Mouse (Mus musculus) brain, embryonic 14.5 days (tissue): ENCODE measurements around the gene Arid5b. TPM values are rescaled to one million over a fixed set of nuclear protein-coding genes. Genes with fewer than 3 reads are reported as not detected.

Source experiments
- DNase-seq: peaks from one replicate; pipeline ENCODE4 v3.0.0-alpha.2; 2011; ENCODE audit warnings: low read depth
- CTCF ChIP-seq: fragments of 200-500 bp; IDR thresholded peaks from 2 replicates; pipeline ENCODE4 v1.5.1; 2012; ENCODE audit warnings: inconsistent platforms, mild to moderate bottlenecking, moderate library complexity, borderline replicate concordance; ENCODE audit not compliant: insufficient read depth, insufficient read length; ENCODE audit errors: extremely low read depth
- POLR2A ChIP-seq: fragments of 200-500 bp; IDR thresholded peaks from 2 replicates; pipeline ENCODE4 v1.6.1; 2012; ENCODE audit warnings: mild to moderate bottlenecking, inconsistent platforms, borderline replicate concordance; ENCODE audit not compliant: poor library complexity, insufficient read depth, insufficient read length, severe bottlenecking; ENCODE audit errors: extremely low read depth
- polyA plus RNA-seq: library from polyadenylated mRNA; depleted of rRNA; stranded (reverse); fragments of >200 nt; gene quantifications from 2 replicates; pipeline ENCODE4 v1.2.3, GENCODE M21; 2012

The Arid5b gene
- polyA plus RNA-seq, 1 experiment = 11.2 TPM

DNA sequence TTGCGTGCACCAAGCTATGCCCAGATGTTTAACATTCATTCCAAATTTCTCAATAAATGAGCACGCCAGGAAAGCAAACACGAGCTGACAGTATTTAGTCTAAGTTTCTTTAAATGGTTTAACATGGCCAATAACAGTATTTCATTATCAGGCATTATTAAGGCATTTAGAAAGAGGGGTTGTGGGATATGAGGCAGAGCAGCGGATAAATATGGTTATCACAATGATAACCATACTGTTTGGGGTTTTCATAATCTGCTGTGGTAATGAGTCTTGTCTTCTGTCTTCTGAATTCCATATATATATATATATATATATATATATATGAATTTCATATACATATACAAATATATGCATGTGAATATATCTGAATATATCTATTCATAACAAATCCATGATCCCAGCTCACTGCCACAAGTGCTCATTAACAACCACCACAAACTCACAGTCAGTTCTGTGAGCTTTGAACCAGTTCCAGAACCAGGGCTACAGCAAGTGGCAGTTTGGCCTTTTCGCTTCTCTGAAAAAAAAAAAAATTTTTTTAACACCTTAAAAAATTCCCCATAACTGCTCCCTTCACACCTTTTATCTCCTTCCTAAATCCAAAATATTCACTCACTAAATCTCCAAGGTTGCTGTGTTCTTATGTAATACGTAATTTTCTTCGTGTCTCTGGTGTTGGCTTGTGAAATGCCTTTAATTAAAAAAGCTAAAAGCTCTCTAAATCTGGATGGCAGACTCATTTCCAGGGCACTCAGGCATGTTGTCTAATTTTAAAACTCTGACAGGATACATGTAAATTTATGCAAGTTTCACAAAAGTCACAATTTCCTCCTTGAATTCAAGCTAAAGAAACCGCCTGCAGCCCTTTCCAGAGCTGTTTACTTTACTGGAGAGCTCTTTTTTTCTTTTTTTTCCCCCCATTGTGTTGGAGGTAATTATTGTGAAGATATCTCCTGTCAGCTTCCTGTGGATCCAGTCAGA lies 113.5 kb downstream of the Arid5b start:
- peak; percentile 77 for DNase-seq
- TF ChIP-seq CTCF (no peak), POLR2A (no peak)

DNA sequence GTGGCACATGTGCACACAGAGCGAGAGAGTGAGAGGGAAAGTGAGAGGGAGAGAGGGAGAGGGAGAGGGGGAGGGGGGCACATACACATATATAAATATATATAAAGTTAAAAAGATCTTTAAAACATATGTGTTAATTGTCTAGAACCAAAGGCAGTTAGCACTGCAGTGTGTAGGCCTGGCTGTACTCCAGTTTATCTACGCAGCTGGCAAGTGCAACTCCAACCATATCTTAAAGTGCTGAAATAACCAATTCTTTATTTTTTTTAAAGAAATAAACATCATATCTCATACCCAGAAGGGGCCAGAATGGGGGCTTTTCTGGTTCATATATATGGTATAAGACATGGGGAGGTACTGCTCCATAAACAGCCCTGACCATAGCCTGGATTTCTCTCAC lies 114.4 kb downstream of the Arid5b start:
- no peak for DNase-seq
- no peak for TF ChIP-seq POLR2A
- no peak for TF ChIP-seq CTCF

DNA sequence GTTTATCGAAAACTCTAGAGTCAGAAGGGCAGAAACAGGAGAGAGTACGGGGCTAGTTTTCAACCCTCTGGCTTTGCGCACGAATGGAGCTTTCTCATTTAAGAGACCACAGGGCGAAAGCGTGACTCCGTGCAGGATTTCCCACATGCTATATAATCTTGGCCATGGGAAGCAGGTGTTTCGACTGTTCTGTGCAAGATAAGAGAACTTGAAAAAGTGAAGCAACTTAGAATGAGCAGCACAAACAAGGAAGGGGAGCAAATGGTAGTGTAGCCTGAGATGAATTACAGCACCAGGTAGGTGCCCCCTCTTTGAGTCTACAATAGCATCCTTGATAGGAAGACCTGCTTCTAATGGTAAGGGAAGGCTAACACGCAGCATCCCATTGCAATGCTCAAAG lies 118.8 kb downstream of the Arid5b start:
- no peak for TF ChIP-seq POLR2A
- DNase-seq = no peak

DNA sequence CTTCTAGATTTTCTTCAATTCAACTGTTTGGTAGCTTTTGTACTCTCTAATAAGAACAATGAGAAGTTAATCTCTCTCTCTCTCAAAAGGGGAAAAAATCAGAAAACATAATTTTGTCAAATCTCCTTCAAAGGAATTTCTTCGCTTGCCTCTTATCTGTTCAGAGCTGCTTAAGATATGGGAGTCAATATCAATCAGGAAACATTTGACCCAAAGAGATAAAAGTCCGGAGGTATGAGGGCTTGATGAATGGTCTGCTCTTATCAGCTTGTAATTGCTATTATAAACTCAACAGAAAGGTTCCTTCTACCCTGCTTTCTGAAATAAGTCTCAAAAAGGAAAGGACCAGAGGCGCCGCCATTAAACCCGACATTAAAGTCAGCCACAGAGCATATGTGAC lies 120.0 kb downstream of the Arid5b start:
- no peak for DNase-seq
- TF ChIP-seq CTCF (no peak), POLR2A (no peak)

DNA sequence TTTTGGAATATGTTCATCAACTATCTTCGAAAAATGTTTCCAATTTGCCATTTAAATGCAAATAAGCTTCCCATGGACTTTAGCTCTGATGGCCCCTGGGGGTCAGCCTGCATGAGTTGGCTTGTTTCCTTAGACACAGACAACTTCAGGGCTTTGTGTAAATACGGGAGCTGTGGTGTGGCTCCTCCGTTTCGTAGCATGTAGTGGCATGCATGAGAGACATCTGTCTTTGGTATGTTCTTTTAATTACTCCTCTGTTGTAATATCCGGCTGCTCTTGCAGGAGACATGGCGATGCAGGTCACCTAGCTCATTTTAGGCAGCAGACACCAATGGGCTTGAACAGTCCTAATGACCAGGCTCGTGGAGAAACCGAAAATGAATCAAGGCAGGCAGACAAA lies 121.0 kb downstream of the Arid5b start:
- no peak for DNase-seq
- TF ChIP-seq POLR2A (no peak), CTCF (no peak)

DNA sequence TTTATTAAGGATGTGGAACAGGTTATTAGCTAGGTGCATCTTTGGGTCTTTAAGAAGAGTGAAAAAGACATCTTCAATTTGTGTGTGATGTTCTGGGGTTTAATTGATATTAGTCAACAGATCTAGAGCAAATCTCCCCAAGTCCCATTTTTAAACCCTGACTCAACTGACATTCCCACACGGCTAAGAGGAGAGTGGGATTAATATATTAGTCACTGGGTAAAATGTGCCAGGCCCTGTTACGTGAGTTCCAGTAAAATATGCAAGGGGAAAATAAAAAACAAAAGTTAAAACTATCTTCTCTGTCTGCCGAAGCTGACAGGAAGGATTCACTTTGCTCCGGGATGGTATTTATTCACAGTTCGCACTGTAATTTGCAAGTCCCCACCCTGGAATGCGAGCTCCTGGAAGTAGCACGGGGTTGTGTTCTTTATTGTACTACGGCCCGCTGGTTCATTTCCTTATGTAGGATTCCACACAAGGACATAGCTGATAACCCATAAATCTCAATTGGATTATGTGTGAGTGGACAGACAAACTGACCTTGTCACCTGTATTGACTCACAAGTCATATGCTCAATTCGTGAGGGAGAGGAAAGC lies 121.8 kb downstream of the Arid5b start:
- TF ChIP-seq POLR2A (no peak), CTCF (no peak)
- DNase-seq = no peak

DNA sequence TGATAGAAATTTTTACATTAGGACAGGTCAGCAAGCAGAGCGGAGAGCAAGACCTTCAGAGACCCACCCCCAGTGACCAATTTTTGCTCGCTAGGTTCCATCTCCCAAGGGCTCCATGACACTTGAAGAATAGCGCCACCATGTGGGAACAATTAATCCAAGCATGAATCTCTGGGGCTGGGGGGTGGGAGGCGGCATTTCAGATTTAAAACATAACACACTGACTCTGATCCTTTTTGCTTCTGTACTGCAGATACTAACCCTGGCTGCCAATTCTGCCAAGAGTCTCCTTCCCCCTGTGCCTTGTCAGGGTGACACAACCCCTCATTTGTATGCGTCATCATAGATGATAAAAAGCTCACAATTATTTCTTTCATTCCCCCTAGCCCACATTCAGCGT lies 122.4 kb downstream of the Arid5b start:
- TF ChIP-seq CTCF (no peak), POLR2A (no peak)
- no peak for DNase-seq

DNA sequence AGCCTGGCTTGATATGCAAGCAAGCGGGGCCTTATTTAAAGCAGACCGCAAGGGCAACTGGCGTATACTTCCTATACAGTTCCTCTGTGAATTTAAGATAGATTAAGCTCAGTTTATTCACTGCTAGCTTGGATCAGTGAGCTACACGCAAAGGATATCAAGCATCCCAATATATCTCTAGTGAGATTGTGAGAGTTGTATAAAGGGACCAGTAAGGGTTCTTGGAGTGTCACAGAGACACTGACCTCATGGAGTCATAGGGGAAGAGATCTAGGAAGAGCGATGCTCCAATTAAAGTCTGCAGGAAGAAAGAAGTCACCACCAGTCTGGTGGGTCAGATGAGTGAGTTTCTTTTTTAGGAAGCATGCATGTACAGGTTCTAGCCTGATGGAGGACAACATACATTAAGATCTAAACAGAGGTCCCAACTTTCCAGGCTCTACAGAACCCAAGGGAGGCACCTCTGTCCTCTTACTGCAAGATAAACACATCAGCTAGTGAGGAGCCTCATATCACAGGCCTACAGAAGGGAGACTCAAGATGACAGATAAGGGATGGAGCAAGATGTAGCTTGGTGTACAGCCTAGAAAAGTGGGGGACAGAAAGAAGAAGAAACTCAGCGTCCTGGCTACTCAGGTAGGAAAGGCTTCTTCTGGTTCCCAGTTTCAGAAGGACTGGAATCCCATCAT lies 123.0 kb downstream of the Arid5b start:
- no peak for DNase-seq
- TF ChIP-seq CTCF (no peak), POLR2A (no peak)

DNA sequence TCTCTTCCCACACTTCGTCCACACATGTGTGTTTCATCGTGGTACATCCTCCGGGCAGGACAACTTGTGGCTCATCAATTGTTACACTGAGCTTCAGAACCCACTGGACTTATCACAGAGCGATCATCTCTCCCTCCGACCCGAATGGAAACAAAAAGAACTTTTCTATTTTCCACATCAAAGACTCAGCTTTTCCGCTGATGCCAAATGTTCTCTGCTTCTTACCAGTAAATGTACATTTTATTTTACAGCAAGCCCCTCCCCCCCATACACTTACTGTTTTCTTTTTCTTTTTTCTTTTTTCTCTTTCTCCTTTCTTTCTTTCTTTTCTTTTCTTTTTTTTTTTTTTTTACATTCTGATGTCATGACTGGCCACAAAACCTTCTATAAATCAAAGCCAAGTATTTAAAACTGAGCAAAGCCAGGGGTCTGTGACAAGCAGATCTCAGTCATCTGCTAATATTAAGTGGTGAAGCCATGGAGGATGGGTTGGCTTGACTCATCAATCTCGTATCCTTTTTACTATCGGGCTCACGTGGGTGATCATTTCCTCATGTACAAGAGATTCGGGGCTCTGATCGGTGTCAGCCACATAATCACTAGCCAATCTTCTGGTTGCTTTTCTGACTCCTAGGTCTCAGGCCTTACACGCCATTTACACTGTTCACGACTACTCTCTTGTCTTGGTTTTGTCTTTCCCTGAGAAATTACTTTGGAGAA lies 124.3 kb downstream of the Arid5b start:
- no peak for DNase-seq

DNA sequence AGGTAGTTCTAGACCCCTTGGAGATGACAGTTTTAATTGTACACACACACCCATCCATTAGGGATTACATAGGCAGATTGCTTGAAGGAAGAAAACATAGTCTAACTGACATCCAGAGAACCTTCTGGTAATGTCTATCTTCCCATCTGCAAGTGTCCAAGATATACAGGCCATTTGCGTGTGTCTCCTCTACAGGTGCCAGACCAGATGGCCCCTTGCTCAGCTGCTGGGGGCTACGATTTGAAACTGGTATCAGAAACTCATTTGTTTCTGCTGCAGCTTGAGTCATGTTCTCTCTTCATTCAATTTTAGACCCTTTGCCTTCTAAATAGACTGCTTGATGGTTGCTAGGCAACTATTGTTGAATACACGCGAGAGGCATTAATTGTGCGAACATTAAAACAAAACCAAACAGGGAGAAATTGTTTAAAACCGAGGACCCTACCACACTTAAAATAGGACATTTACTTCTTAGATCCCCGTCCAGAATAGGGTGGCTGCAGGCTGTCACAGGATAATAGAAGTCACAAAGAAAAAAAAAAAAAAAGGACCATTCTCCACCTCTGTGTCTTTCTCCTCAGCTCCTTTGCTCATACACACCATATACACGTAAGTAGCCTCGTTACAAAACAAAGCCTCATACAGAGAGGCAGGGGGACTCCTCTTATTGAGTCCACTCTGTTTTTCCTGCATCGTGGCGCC lies 125.0 kb downstream of the Arid5b start:
- peak; percentile 79 for DNase-seq
- TF ChIP-seq POLR2A (no peak), CTCF (no peak)

More for the DNA sequence above, 124.3 kb downstream of the Arid5b start:
- TF ChIP-seq CTCF (no peak), POLR2A (no peak)
